Mouse (Mus musculus) cerebellum, adult 2 months (tissue): Measurements from ENCODE around the gene Fam53b. TPM values are rescaled to one million over a fixed set of nuclear protein-coding genes. Genes with fewer than 3 reads are reported as not detected.

Experiments
- DNase-seq, 2 experiments: peaks; one replicate each; pipeline ENCODE4 v3.0.0; 2021
- H3K27ac ChIP-seq: fragments of 200-500 bp; 2 replicates; pipeline ENCODE4 v1.5.1; 2012; ENCODE audit warnings: low read length, control low read depth, inconsistent platforms; ENCODE audit not compliant: insufficient read depth
- H3K27me3 ChIP-seq: fragments of 200-500 bp; 2 replicates; pipeline ENCODE4 v1.6.1; 2012; ENCODE audit warnings: inconsistent platforms, mild to moderate bottlenecking, low read length, moderate library complexity; ENCODE audit not compliant: control insufficient read depth, insufficient read depth
- H3K4me1 ChIP-seq: fragments of 200-500 bp; 2 replicates; pipeline ENCODE4 v1.6.1; 2011; ENCODE audit warnings: low read length; ENCODE audit not compliant: control insufficient read depth, insufficient read depth
- H3K4me3 ChIP-seq: fragments of 200-500 bp; replicated peaks from 2 replicates; pipeline ENCODE3; 2011; ENCODE audit warnings: mild to moderate bottlenecking, low read depth, low read length, control low read depth; ENCODE audit not compliant: insufficient read depth
- CTCF ChIP-seq: fragments of 200-500 bp; IDR thresholded peaks from 2 replicates; pipeline ENCODE4 v1.5.1; 2011; ENCODE audit warnings: low read depth, mild to moderate bottlenecking, control low read depth, low read length, moderate library complexity, borderline replicate concordance; ENCODE audit not compliant: insufficient read depth
- POLR2A ChIP-seq: fragments of 200-500 bp; IDR thresholded peaks from 2 replicates; pipeline ENCODE4 v1.6.1; 2011; ENCODE audit warnings: low read length, control low read depth, borderline replicate concordance; ENCODE audit not compliant: insufficient read depth
- WGBS: fragments of 180-500 bp; shearing (Covaris S2); methylation state at CpG from one replicate; pipeline ENCODE4 v1.1.7; 2018; 5-methylcytosine and 5-hydroxymethylcytosine counted together
- polyA plus RNA-seq: library from polyadenylated mRNA; depleted of rRNA; stranded (reverse); fragments of >200 nt; gene quantifications from 2 replicates; pipeline ENCODE4 v1.2.3, GENCODE M21; 2012

Fam53b gene
- polyA plus RNA-seq, 1 experiment: 37.3 TPM

GRCm38 (mm10) chr7:132803336-132803735 is 10.3 kb downstream of the Fam53b start:
- TF ChIP-seq POLR2A (no peak), CTCF (no peak)
- H3K4me3 ChIP-seq: no peak overlapping the region
- peak overlapping the region; percentile 89 for H3K27ac ChIP-seq
- peak in 1 of 2 experiments; percentile 42 for DNase-seq
- H3K4me1 ChIP-seq: peaks cover 88% of the 10 kb centered on the region
- no peaks in the 10 kb centered on the region for H3K27me3 ChIP-seq
- 49% methylated on average over 2 of the region's 2 CpGs for WGBS

- H3K27me3 ChIP-seq: no peaks in the 10 kb centered on the region
- 47% methylated on average over 11 of the region's 11 CpGs for WGBS
- H3K4me1 ChIP-seq: peaks cover 88% of the 10 kb centered on the region
- H3K4me3 ChIP-seq: no peak overlapping the region
- TF ChIP-seq CTCF (no peak), POLR2A (no peak)
- H3K27ac ChIP-seq: peak overlapping the region; percentile 89
- peak; percentile 38 to 44 for DNase-seq
Observed at GRCm38 (mm10) chr7:132802691-132803090, 11.0 kb downstream of the Fam53b start.

DNA sequence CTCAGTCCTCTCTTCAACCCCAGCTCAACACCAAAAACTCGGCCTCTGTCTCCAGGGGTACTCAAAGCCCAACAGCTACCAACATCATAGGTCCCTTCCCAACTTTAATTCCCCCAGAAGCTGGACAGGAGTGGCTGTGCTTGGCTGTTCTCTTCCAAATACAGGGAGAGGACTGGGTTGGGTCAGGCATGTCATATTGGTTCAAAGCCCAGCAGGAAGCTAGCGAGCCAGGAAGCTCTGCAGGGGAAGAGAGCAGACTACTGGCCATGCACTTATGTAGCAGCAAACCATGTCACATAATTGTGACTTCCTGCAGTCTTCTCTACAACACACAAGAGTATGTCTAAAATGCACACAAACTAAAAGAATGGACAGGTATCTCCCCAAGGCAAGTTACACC is 11.6 kb downstream of the Fam53b start:
- TF ChIP-seq CTCF (no peak), POLR2A (no peak)
- Histone ChIP-seq H3K27me3 (no peaks in the 10 kb centered on the region), H3K4me1 (peaks cover 82% of the 10 kb centered on the region), H3K4me3 (no peak overlapping the region), H3K27ac (peak overlapping the region; percentile 89)
- 33% methylated on average over 2 of the region's 2 CpGs for WGBS
- DNase-seq: peak in 1 of 2 experiments; percentile 21

DNA sequence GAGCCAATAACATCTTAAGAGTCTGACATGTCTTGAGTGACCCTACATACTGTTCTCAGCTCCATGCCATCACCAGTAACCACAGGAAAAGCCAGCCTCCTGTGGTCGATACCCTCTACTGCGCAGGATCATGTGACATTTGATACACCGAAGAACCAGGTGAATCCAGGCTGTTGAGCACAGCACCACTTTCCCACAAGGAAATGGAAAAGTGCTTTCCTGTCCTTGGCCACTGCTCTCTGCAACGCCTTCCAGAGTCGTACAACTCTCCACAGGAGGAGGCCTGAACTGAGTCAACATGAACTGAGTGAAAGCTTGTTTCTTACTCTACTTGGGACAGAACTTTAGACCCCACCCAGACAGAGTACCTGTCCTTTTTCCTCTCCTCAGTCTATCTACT is 12.2 kb downstream of the Fam53b start:
- peak overlapping the region; percentile 89; the same call in 1 of the 2 replicates for H3K27ac ChIP-seq
- TF ChIP-seq CTCF: no peak
- TF ChIP-seq POLR2A: no peak
- WGBS: 61% methylated on average over 5 of the region's 5 CpGs
- no peak overlapping the region for H3K4me3 ChIP-seq
- DNase-seq: peak; percentile 20 to 25
- peaks cover 77% of the 10 kb centered on the region for H3K4me1 ChIP-seq
- H3K27me3 ChIP-seq: no peaks in the 10 kb centered on the region

DNA sequence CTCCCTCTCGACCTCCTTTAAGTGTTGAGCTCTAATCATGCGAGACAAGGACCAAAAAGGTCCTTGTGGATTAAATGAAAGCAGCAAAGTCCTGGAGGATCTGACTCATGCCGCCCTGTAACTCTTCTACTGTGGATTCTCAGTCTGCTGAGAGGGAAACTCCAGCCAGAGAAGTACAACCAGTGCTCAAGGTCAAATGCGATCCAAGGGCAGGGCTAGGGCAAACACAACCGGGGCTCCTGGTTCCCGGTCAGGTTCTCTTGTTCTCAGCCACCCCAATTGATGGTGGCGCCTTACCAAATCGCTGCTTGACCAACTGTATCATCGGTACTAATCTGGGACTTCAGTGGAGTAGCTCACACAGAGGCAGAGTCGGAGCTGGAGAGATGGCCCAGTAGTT is 12.8 kb downstream of the Fam53b start:
- peak overlapping the region; percentile 77; the same call in 1 of the 2 replicates for H3K27ac ChIP-seq

DNA sequence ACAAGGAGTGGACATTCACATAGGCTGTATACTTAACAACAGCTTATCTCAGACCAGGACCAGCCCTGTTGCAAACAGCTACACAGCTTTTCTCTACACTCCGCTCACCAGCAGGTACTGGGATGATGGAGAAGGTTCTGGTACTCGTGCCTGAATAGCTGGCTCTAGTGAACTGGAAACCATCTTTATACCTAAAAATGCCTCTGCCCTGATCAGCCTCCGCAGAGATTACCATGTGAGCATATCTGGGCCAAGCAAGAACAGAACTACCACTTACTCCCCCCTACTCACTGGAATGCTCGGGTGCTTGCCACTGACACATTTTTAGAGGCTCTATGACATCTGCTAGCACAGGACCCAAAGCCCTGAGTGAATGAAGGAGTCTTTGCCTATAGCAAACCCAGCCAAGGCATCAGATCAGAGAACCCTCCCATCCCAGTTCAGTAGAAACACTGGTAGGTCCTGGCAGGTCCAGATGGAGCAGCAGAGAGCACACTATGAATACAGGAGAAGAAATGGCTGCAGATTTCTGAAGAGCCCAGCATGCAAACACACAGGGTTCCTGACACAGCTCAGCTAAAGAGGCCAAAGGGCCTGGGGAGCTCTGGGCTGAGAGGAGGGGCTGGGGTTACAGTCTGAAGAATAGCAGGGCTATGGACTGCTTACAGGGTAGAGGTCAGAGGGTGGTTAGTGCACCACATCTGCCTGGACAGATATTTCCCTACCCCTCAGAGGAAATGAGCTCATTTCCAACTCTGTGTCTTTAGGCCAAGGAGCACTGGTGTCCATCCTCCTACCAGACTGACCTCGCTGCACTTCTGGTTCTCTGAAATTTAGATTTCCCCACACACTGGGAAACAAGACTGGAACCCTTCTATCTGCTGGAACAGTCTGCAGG is 14.3 kb downstream of the Fam53b start:
- Histone ChIP-seq H3K27me3 (no peaks in the 10 kb centered on the region), H3K4me1 (peaks cover 62% of the 10 kb centered on the region), H3K27ac (peak overlapping the region; percentile 77), H3K4me3 (no peak overlapping the region)
- TF ChIP-seq POLR2A: no peak
- TF ChIP-seq CTCF: peak; percentile 21; the same call in 1 of the 2 replicates
- peak; percentile 51 to 63 for DNase-seq
- WGBS: 42% methylated on average over 5 of the region's 5 CpGs

More for the DNA sequence above, 12.8 kb downstream of the Fam53b start:
- no peak overlapping the region for H3K4me3 ChIP-seq
- no peaks in the 10 kb centered on the region for H3K27me3 ChIP-seq
- H3K4me1 ChIP-seq: peaks cover 71% of the 10 kb centered on the region
- TF ChIP-seq POLR2A (no peak), CTCF (no peak)
- 72% methylated on average over 10 of the region's 10 CpGs for WGBS
- DNase-seq: peak; percentile 28

DNA sequence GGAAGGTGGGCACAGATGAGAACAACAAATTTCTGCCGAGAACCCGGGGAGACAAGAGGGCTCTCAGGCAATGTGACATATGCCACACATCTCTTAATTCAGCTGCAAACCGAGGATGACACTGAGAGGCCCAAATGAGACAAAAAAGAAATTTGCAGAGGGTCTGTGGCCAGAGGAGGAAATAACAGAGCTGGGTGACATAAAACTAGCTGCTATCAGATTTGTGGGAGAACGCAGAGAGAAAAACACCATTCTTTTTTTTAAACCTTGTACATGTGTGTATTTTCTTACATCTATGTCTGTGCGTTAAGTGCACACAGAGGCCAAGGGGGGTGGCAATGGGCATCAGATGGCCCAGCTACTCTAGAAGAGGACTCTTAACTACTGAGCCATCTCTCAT is 18.5 kb downstream of the Fam53b start:
- H3K27me3 ChIP-seq: no peaks in the 10 kb centered on the region
- WGBS: 58% methylated on average over 5 of the region's 5 CpGs
- no peak for TF ChIP-seq CTCF
- TF ChIP-seq POLR2A: no peak
- DNase-seq: no peak
- H3K4me1 ChIP-seq: peaks cover 61% of the 10 kb centered on the region
- peak overlapping the region; percentile 50; the same call in 1 of the 2 replicates for H3K27ac ChIP-seq
- H3K4me3 ChIP-seq: no peak overlapping the region

DNA sequence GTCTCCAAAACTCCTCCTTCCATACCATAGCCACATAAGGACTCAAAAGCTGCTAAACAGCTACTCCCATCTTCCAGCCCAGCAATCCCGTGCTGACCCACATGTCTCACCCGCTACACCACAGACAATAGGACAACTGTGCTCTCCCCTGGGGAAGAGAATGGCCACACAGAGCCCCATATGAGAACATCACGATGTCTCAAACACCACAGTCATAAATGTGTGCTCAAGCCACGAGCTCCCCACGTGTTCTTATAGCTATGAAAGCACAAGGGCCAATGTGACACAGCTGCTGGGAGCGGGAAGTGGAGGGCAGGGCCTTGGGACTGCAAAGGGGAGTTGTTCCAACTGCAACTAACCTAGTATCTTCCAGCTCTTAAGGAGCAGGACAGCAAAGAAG is 20.2 kb downstream of the Fam53b start:
- Histone ChIP-seq H3K27me3 (no peaks in the 10 kb centered on the region), H3K4me1 (peaks cover 56% of the 10 kb centered on the region), H3K4me3 (no peak overlapping the region), H3K27ac (peak overlapping the region; percentile 48; the same call in 1 of the 2 replicates)
- WGBS: 42% methylated on average over 6 of the region's 6 CpGs
- no peak for DNase-seq
- TF ChIP-seq CTCF (no peak), POLR2A (no peak)
